Mouse (Mus musculus): ENCODE measurements around the gene Plaur. TPM values are rescaled to one million over a fixed set of nuclear protein-coding genes. Genes with fewer than 3 reads are reported as not detected.

Plaur gene
- polyA plus RNA-seq, 1 experiment from 2014 or later, result 1.4 TPM

DNA sequence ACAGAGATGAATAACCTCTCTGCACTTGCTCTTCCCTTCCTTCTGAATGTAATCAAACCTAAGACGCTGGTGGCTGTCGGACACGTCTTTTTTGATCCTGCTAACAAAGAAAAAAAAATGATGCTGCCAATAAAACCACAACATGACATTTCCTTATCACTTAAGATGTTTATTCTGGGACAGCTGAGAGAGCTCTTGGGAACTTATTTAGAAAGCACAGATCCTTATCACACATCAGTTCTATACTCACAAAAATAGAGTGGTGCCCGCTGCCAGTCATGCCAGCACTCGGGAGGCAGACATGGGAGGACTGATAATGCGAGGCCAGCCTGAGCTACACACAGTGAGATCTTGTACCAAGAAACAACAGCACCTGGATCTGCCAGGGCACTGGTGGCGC is 22.4 kb upstream of the Plaur start:
- no peak for ATAC-seq (ENCODE audit: low FRiP score)
- no peak overlapping the region for H3K27ac ChIP-seq (ENCODE audit: low read depth, low read length)
- no peak overlapping the region for H3K4me2 ChIP-seq
- DNase-seq (ENCODE audit: low spot score, missing footprints), result peak; percentile 59
- H3K9ac ChIP-seq (ENCODE audit: low read length), result no peak overlapping the region
- no peaks in the 10 kb centered on the region for H3K4me1 ChIP-seq (ENCODE audit: control insufficient read depth, insufficient read depth, low read length)
- no peaks in the 10 kb centered on the region for H3K9me3 ChIP-seq (ENCODE audit: control insufficient read depth, low read length)
- H3K27me3 ChIP-seq (ENCODE audit: control insufficient read depth, insufficient read depth, low read length), result no peaks in the 10 kb centered on the region
- no peaks in the 10 kb centered on the region for H3K36me3 ChIP-seq (ENCODE audit: control insufficient read depth, insufficient read depth, low read length)
- no peak overlapping the region for H3K4me3 ChIP-seq (ENCODE audit: low read depth, low read length)
- WGBS, result 79% methylated on average over 7 of the region's 7 CpGs

DNA sequence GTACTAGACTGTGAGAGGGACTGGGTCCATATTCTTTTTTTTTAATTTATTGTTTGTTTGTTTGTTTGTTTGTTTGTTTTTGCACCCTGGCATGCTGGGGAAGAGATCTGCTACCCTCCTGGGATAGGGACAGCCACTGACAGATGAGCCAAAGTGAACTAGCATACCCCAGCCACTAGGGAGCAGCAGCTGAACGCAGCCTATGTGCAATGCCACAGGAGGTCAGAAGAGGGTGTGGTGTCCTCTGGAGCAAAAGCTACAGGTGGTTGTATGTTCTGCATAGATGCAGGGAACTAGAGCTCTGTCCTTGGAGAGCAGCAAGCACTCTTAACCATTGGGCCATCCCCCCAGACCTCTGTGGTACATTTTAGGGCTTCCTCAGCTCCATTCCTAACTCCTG is 20.5 kb upstream of the Plaur start:
- 8% methylated on average over 1 of the region's 1 CpGs for WGBS
- H3K9me3 ChIP-seq (ENCODE audit: control insufficient read depth, low read length), result no peaks in the 10 kb centered on the region
- H3K9ac ChIP-seq (ENCODE audit: low read length), result no peak overlapping the region
- 0 out of 2 replicates have a peak, but pooled peaks have one; percentile 40 for ATAC-seq (ENCODE audit: low FRiP score)
- peak; percentile 85 for DNase-seq (ENCODE audit: low spot score, missing footprints)
- H3K4me3 ChIP-seq (ENCODE audit: low read depth, low read length), result no peak overlapping the region
- H3K4me1 ChIP-seq (ENCODE audit: control insufficient read depth, insufficient read depth, low read length), result no peaks in the 10 kb centered on the region
- H3K36me3 ChIP-seq (ENCODE audit: control insufficient read depth, insufficient read depth, low read length), result no peaks in the 10 kb centered on the region
- no peaks in the 10 kb centered on the region for H3K27me3 ChIP-seq (ENCODE audit: control insufficient read depth, insufficient read depth, low read length)
- H3K27ac ChIP-seq (ENCODE audit: low read depth, low read length), result no peak overlapping the region
- no peak overlapping the region for H3K4me2 ChIP-seq

DNA sequence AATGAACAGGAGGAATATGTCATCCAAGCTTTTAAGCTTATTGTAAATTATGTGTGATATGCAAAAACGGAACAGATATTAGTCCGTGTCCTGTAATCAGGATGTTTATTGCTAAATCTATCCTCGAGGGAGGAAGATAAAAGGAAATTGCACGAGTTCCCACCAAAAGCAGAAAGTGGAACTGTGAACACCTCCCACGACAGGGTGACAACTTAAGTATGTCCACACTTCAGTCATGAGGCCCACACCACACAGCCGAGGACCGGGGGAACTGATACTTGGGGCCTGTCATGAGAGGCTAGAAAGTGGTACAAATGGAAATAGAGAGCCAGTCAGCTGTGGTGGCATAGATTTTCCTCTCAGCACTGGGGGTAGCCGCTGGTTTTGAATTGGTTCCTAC is 20.0 kb upstream of the Plaur start:
- no peak for ATAC-seq (ENCODE audit: low FRiP score)
- H3K9me3 ChIP-seq (ENCODE audit: control insufficient read depth, low read length), result no peaks in the 10 kb centered on the region
- no peaks in the 10 kb centered on the region for H3K36me3 ChIP-seq (ENCODE audit: control insufficient read depth, insufficient read depth, low read length)
- DNase-seq (ENCODE audit: low spot score, missing footprints), result peak; percentile 4
- no peak overlapping the region for H3K4me2 ChIP-seq
- no peaks in the 10 kb centered on the region for H3K27me3 ChIP-seq (ENCODE audit: control insufficient read depth, insufficient read depth, low read length)
- no peak overlapping the region for H3K27ac ChIP-seq (ENCODE audit: low read depth, low read length)
- H3K4me3 ChIP-seq (ENCODE audit: low read depth, low read length), result no peak overlapping the region
- no peaks in the 10 kb centered on the region for H3K4me1 ChIP-seq (ENCODE audit: control insufficient read depth, insufficient read depth, low read length)
- 83% methylated on average over 8 of the region's 8 CpGs for WGBS
- no peak overlapping the region for H3K9ac ChIP-seq (ENCODE audit: low read length)

DNA sequence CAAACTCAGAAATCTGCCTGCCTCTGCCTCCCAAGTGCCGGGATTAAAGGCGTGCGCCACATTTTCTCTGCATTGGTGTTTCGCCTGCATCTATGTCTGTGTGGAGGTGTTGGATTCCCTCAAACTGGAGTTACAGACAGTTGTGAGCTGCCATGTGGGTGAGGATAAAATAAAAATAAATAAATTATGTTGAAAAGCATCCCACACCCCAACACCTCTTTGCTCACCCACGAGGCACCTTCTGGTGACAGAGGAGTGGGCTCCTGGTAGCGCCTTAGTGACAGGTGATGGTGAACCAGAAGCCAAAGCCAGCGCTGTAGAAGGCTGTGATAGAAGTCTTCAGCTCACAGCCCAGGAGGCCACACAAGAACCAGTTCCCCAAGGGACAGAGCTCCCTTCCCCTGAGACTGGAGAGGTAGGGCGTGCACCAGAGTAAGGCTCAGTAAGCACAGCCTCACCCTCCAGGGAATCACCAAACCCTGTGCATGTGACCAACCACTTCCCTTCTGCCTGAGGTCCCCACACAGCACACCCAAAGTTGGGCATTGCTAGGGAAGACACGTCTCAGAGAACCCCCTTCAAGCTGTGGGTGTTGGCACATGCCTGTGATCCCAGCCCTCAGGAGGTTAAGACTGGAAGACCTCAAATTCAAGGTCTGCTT is 16.9 kb upstream of the Plaur start:
- no peak overlapping the region for H3K4me3 ChIP-seq (ENCODE audit: low read depth, low read length)
- WGBS, result 90% methylated on average over 9 of the region's 9 CpGs
- no peak for ATAC-seq (ENCODE audit: low FRiP score)
- H3K4me2 ChIP-seq, result no peak overlapping the region
- peak; percentile 69 for DNase-seq (ENCODE audit: low spot score, missing footprints)
- H3K9me3 ChIP-seq (ENCODE audit: control insufficient read depth, low read length), result no peaks in the 10 kb centered on the region
- H3K9ac ChIP-seq (ENCODE audit: low read length), result no peak overlapping the region
- no peaks in the 10 kb centered on the region for H3K36me3 ChIP-seq (ENCODE audit: control insufficient read depth, insufficient read depth, low read length)
- no peaks in the 10 kb centered on the region for H3K27me3 ChIP-seq (ENCODE audit: control insufficient read depth, insufficient read depth, low read length)
- no peak overlapping the region for H3K27ac ChIP-seq (ENCODE audit: low read depth, low read length)
- no peaks in the 10 kb centered on the region for H3K4me1 ChIP-seq (ENCODE audit: control insufficient read depth, insufficient read depth, low read length)

DNA sequence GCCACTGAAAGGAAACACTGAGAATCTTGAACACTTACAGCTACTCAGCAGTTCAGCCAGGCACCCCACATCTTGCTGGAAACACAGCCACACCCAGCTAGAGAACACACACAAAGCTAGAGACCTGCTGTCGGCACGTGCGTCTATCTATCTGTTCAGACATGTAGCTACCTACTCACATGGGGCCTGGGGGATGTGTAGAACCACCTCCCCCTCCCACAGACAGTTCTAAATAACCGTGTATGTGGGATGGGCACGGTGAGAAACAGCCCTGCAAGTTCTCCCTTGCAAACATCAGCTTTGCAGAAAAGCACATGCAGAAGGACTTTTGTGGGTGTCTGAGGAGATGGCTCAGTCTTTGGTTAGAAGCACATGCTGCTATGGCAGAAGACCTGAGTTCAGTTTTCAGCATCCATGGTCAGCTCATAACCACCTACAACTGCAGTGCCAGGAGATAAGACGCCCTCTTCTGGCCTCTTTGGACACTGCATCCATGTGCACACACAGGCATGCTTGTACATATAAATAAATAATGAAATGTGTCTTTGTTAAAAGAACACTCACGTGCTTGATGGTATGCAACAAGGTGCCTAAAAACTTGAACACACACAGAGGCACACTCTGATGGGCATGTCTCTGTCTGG is 15.5 kb upstream of the Plaur start:
- DNase-seq (ENCODE audit: low spot score, missing footprints), result peak; percentile 33
- H3K4me2 ChIP-seq, result no peak overlapping the region
- H3K9ac ChIP-seq (ENCODE audit: low read length), result no peak overlapping the region
- ATAC-seq (ENCODE audit: low FRiP score), result no peak
- WGBS, result 73% methylated on average over 7 of the region's 7 CpGs
- H3K9me3 ChIP-seq (ENCODE audit: control insufficient read depth, low read length), result no peaks in the 10 kb centered on the region
- H3K27me3 ChIP-seq (ENCODE audit: control insufficient read depth, insufficient read depth, low read length), result no peaks in the 10 kb centered on the region
- no peaks in the 10 kb centered on the region for H3K36me3 ChIP-seq (ENCODE audit: control insufficient read depth, insufficient read depth, low read length)
- no peak overlapping the region for H3K27ac ChIP-seq (ENCODE audit: low read depth, low read length)
- no peak overlapping the region for H3K4me3 ChIP-seq (ENCODE audit: low read depth, low read length)
- H3K4me1 ChIP-seq (ENCODE audit: control insufficient read depth, insufficient read depth, low read length), result no peaks in the 10 kb centered on the region

DNA sequence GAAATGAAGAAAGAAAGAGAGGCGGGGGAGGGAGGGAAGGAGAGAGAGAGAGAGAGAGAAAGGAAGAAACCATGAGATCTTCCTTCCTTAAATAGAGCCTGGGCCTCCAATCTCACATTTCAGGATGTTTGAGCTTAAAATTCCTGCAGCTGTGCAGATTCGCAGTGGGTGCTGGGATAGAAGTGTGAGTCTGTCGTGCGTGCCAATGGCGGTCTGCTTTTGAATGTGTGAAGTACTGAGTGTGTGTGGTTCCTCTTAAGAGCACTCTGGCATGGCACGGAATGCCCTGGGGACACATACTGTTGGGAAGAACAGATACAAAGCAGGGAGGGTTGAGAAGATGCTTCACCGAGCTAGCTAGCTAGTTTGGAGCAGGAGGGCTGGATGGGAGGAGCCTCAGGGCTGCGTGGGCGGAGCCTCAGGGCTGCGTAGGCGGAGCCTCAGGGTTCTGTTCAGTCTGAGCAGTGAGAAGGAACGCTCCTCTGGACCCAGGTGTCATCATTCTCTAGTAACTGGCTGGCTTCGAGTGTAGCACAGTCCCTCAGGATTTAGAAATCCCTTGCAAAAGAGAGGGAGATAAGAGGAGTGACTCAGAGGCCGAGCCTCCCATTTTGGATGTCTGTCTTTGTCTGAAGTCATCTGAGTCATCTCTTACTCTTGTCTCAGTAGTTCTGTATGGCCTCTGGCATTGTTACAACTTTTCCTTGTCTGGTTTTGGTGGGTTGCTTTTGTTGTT is 13.3 kb upstream of the Plaur start:
- Histone ChIP-seq H3K27me3 (ENCODE audit: control insufficient read depth, insufficient read depth, low read length) (no peaks in the 10 kb centered on the region), H3K4me2 (no peak overlapping the region), H3K9ac (ENCODE audit: low read length) (no peak overlapping the region), H3K36me3 (ENCODE audit: control insufficient read depth, insufficient read depth, low read length) (no peaks in the 10 kb centered on the region), H3K4me3 (ENCODE audit: low read depth, low read length) (no peak overlapping the region), H3K9me3 (ENCODE audit: control insufficient read depth, low read length) (no peaks in the 10 kb centered on the region), H3K27ac (ENCODE audit: low read depth, low read length) (no peak overlapping the region), H3K4me1 (ENCODE audit: control insufficient read depth, insufficient read depth, low read length) (no peaks in the 10 kb centered on the region)
- ATAC-seq (ENCODE audit: low FRiP score) (no peak), DNase-seq (ENCODE audit: low spot score, missing footprints) (peak; percentile 81)
- WGBS, result 73% methylated on average over 14 of the region's 14 CpGs

DNA sequence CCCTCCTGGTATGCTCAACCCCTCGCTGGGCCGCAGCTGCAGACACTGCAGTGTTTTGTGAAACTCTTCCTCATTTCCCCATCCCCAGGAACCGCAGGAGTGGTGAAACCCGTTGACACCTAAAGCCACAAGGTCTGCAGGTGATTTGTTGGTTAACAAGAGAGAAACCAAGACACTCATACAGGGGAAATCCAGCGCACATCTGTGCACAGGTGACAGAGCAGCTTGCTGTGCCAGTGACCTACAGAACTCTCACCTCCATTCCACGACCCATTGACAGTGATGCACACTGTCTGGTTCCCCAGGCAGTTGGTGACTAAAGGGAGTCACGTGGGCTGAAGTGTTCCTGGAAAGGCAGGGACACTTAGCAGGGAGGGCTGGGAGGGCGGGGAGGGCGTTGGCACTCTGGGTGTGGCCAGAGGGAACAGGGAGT is 11.7 kb upstream of the Plaur start:
- peak; percentile 69 for DNase-seq (ENCODE audit: low spot score, missing footprints)
- Histone ChIP-seq H3K4me1 (ENCODE audit: control insufficient read depth, insufficient read depth, low read length) (no peaks in the 10 kb centered on the region), H3K27ac (ENCODE audit: low read depth, low read length) (no peak overlapping the region), H3K4me2 (no peak overlapping the region), H3K4me3 (ENCODE audit: low read depth, low read length) (no peak overlapping the region), H3K9ac (ENCODE audit: low read length) (no peak overlapping the region), H3K36me3 (ENCODE audit: control insufficient read depth, insufficient read depth, low read length) (no peaks in the 10 kb centered on the region), H3K27me3 (ENCODE audit: control insufficient read depth, insufficient read depth, low read length) (no peaks in the 10 kb centered on the region), H3K9me3 (ENCODE audit: control insufficient read depth, low read length) (no peaks in the 10 kb centered on the region)
- 70% methylated on average over 9 of the region's 9 CpGs for WGBS
- no peak for ATAC-seq (ENCODE audit: low FRiP score)

DNA sequence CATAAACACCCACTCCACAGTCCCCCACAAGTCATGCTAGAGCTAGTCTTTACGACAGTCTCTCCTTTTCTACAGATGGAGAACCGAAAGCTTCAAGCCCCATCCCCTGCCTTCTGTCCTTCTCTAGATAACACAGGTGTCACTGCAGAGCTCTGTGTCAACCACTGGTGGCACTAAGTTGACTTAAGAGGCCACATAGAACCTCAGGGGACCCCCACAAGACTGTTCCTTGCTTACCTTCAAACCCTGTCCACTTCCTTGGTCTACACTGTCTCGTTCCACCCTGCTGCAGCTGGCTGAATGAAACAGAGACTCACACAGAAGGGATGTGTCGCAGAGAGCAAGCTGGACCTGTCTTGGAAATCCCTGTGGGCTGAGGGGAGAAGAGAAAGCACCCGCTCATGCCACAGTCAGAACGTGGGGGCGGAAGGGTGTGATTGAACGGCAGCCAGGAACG is 10.4 kb upstream of the Plaur start, which contains the start of gene Irgc1:
TSS of gene Irgc1 (minus strand) at position 443 of the 457 bp plus-strand sequence.
- no peak for ATAC-seq (ENCODE audit: low FRiP score)

DNA sequence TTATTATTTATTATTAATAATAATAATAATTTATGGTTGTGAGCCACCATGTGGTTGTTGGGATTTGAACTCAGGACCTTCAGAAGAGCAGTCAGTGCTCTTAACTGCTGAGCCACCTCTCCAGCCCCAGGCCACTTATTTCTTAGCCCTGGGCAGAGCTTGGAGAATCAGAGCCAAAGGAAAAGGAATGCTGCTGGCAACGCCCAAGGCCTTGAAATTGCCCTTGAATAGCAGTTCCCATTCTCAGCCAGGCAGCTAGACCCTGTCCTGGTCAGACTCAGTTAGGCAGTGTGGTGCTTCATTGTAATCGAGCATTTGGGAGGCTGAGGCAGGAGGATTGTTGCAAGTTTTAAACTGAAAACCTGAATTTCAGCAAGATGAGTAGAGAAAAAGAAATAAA is 8.1 kb upstream of the Plaur start:
- Histone ChIP-seq H3K27ac (ENCODE audit: low read depth, low read length) (no peak overlapping the region), H3K4me1 (ENCODE audit: control insufficient read depth, insufficient read depth, low read length) (no peaks in the 10 kb centered on the region), H3K27me3 (ENCODE audit: control insufficient read depth, insufficient read depth, low read length) (no peaks in the 10 kb centered on the region), H3K4me2 (no peak overlapping the region), H3K9ac (ENCODE audit: low read length) (no peak overlapping the region), H3K36me3 (ENCODE audit: control insufficient read depth, insufficient read depth, low read length) (no peaks in the 10 kb centered on the region), H3K4me3 (ENCODE audit: low read depth, low read length) (no peak overlapping the region), H3K9me3 (ENCODE audit: control insufficient read depth, low read length) (no peaks in the 10 kb centered on the region)
- no peak for DNase-seq (ENCODE audit: low spot score, missing footprints)
- ATAC-seq (ENCODE audit: low FRiP score), result no peak
- 68% methylated on average over 2 of the region's 2 CpGs for WGBS

More for the DNA sequence above, 10.4 kb upstream of the Plaur start, which contains the start of gene Irgc1:
- Histone ChIP-seq H3K9ac (ENCODE audit: low read length) (no peak within 1 kb of the TSS), H3K27me3 (ENCODE audit: control insufficient read depth, insufficient read depth, low read length) (no peaks in the 10 kb centered on the region), H3K27ac (ENCODE audit: low read depth, low read length) (no peak within 1 kb of the TSS), H3K4me1 (ENCODE audit: control insufficient read depth, insufficient read depth, low read length) (no peaks in the 10 kb centered on the region), H3K4me2 (no peak within 1 kb of the TSS), H3K9me3 (ENCODE audit: control insufficient read depth, low read length) (no peaks in the 10 kb centered on the region), H3K4me3 (ENCODE audit: low read depth, low read length) (no peak within 1 kb of the TSS), H3K36me3 (ENCODE audit: control insufficient read depth, insufficient read depth, low read length) (no peaks in the 10 kb centered on the region)
- WGBS, result 86% methylated on average over 9 of the region's 9 CpGs
- DNase-seq (ENCODE audit: low spot score, missing footprints), result no peak
